Mouse (Mus musculus) gastrocnemius, adult 8-10 months (tissue): ENCODE data around the gene Sp7. TPM values are rescaled to one million over a fixed set of nuclear protein-coding genes. Genes with fewer than 3 reads are reported as not detected.

Experiments
- DNase-seq, 2 experiments: peaks; one replicate each; pipeline ENCODE4 v3.0.0; 2022; ENCODE audit warnings: low spot score in 2 of 2
- total RNA-seq, 4 experiments: library from RNA; stranded (reverse); gene quantifications; 2 replicates each; pipeline ENCODE4 v1.2.4; 2022

The Sp7 gene
- not detected for total RNA-seq

DNA sequence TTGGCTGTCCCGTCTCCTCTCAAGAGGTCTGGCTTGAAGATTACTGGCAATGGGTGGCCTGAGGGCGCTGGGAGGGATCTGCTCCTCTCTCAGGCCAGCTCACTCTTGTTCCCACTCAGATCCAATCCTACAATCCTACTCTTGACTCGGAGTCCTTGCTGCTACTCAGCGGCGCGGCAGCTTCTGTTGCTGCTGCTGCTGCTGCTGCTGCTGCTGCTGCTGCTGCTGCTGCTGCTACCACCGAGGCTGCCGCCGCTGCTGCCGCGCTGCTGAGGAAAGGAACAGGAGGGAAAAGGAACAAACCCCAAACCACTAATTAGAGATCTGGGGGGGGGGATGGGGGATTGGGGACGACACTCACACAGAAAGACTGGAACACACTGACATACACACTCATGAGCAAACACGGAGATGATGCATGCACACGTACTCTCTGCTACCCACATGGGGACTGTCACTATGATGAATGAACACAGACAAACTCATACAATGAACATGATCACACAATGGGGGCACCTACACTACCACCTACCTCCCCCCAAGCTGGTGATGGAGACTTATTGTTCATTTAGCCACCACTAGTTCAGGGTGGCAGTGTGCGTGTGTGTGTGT is at the start of gene Sp7:
Gene Sp7 (minus strand): TSS at position 450 of the 612 bp plus-strand sequence.
- DNase-seq: no peak

DNA sequence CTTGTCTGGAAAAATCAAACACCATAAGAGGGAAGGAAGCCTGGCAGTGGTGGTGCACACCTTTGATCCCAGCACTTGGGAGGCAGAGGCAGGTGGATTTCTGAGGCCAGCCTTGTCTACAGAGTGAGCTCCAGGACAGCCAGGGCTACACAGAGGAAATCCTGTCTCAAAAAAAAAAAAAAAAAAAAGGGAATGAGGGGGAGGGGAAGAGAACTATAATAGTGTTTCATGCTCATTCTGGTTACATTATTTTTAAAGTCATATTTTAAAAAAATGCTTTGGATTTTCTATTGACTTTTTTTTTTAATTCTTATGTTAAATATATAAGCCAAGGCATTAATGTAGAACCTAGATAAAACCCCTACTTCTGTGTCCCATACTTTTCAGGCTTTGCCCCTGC is 46.7 kb upstream of the Sp7 start:
- DNase-seq: no peak

DNA sequence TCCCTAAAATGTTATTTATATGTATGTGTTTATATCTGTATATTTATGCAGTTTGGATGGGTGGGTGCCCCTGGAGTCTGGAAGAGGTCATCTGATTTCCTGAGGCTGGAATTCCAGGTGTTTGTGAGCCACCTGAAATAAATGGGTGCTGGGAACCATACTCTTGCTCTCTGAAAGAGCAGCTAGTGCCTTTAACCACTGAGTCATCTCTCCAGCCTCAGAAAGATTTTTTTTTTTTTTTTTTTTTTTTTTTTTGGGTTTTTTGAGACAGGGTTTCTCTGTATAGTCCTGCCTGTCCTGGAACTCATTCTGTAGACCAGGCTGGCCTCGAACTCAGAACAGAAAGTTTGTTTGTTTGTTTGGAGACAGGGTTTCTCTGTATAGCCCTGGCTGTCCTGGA is 44.1 kb upstream of the Sp7 start:
- no peak for DNase-seq

GRCm38 (mm10) chr15:102409286-102409685 is 42.3 kb upstream of the Sp7 start:
- no peak for DNase-seq

DNA sequence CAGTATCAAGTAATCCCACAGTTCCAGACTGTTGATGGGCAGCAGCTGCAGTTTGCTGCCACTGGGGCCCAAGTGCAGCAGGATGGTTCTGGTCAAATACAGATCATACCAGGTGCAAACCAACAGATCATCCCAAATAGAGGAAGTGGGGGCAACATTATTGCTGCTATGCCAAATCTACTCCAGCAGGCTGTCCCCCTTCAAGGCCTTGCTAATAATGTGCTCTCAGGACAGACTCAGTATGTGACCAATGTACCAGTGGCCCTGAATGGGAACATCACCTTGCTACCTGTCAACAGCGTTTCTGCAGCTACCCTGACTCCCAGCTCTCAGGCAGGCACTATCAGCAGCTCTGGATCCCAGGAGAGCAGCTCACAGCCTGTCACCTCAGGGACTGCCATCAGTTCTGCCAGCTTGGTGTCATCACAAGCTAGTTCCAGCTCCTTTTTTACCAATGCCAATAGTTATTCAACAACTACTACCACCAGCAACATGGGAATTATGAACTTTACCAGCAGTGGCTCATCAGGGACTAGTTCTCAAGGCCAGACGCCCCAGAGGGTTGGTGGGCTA is 41.7 kb upstream of the Sp7 start:
- DNase-seq: no peak

DNA sequence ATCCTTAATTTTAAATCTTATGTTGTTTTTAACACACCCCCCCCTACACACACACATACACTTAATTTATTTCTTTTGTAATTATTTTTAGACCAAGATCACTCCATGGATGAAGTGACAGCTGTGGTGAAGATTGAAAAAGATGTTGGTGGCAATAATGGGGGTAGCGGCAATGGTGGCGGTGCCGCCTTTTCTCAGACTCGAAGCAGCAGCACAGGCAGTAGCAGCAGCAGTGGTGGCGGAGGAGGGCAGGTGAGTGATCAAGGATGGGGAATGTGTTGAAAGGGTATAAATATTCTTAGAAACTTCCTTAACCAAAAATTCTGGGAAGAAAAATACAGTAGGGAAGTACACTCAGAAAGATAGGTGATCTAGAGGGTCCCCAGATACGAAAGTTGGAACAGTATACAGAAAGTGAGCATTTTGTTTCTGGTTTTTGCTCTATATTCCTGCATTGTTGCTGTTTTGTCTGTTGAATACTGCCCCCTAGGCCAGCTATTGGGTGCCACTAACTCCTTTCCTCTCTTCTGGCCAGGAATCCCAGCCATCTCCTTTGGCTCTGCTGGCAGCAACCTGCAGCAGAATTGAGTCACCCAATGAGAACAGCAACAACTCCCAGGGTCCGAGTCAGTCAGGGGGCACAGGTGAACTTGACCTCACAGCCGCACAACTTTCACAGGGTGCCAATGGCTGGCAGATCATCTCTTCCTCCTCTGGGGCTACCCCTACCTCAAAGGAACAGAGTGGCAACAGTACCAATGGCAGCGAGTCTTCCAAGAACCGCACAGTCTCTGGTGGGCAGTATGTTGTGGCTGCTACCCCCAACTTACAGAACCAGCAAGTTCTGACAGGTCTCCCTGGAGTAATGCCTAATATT is 40.9 kb upstream of the Sp7 start:
- peak in 1 of 2 experiments; percentile 4 for DNase-seq

DNA sequence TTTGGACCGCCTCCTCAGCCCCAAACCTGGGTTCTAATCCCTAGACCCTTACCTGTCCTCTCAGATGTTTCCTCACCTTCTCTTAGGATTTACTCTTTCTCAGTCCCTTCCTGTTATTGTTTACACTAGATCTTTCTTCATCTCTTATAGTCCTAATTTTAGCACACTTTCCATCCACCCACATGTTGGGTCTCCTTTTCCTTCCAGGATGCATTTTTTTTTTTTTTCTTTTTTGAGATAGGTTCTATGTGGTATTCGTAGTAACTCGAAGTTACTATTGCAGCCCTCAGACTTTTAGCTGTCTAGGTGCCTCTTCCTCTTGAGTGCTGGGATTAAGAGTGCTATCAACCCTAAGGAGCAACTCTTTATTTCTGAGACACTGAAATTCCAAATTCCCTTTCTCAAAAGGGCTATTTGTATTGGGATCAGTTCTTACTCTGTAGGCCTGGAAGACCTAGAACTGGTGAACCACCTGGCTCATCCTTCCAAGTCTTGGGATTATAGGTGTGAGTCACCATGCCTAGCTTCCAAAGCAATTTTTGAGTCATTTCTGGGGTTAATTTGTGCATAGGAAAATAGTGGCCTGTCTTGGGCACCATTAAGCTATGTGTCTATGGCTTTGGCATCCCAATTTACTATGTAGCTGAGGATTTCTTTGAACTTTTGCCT is 40.1 kb upstream of the Sp7 start:
- DNase-seq: no peak

- DNase-seq: peak; percentile 76 to 85
These were observed 39.4 kb upstream of the Sp7 start for GRCm38 (mm10) chr15:102406196-102406911.

DNA sequence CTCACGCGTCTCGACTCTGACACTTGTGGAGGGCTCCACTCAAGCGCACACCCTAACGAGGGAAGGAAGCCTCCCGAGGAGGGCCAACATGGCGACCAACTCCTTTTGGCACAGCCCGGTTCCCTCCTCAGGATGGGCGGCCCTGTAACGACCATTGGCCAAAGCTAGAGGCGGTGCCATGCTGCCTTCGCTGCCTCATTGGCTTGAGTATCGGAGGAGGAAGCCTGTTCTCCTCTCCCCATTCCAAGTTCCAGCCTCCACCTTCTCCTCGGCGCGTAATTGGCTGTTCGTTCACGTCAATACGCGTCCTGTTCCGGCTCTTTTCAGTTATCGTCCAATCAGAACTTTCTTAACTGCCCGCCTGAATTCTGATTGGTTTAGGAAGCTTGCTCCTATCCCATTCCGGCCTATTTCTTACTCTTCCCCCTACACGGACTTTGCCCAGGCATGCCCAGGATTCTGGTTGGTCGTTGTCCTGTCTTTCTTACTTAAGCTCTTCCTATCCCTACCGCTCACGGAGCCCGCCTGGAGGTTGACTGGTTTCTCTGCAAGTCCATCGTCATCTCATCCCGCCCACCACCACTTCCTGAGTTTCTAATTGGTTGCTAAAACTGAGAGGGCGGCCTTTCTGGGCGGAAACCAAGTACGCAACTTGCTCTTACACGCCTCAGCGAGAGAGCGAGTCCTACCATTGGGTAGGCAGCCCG is 38.7 kb upstream of the Sp7 start, which contains the start of gene Sp1:
Gene Sp1 (plus strand): TSS at position 655 of the 707 bp plus-strand sequence.
- DNase-seq: peak; percentile 99

DNA sequence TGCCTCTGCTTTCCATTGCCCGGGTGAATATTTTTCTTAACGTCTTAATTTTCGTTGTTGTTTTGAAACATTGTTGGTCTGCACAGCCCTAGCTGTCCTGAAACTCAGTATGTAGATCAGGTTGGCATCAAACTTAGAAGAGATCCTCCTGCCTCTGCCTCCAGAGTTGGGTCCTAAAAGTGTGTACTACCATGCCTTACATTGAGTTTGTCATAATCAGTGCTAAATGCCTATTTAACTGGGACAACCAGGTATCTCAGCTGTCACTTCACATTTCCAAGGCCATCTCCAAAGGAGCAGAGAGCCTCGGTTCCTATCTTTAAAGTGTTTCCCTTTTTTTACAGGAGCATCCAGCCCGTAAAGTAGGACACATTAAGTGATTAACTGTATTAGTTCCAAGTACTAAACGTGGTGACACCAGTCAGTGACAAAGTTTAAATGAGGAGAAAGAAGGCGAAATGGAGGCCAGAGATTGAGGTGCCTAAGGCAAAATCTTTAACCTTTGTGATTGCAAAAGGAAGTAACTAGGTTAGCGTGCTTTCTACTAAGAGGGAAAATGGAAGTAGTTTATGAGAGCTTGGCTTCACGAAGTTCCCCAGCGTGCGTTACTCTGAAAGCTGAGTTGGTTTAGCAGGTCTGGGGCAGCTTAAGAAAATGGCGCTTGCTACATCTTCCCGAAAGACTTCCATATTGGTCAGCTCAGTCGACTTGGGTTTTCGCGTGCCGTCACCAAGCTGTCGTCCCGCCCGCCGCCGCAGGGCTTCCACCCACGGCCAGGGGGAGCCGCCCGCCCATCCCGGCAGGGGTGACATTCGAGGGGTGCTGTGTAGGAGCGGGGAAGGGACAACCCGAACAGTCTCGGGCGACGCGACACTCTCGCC is 37.9 kb upstream of the Sp7 start:
- DNase-seq: no peak

DNA sequence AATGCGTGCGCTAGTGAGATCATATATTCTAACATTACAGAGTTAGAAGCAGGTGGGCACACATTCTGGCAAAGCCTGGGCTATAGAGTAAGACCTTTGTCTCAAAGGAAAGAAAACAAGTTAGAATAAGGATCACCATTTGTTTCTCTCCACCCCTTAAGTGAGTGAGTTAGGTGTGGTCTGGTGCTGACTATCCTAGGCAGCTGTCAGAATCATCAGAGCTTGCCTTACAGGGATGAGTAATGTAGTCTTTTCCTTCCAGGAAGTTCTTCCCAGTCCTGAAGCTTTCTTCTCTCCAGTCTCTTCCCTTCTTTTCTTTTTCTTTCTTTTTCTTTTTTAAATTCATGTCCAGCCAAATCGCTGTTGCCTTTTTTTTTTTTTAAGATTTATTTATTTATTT is 35.2 kb upstream of the Sp7 start:
- DNase-seq: no peak

DNA sequence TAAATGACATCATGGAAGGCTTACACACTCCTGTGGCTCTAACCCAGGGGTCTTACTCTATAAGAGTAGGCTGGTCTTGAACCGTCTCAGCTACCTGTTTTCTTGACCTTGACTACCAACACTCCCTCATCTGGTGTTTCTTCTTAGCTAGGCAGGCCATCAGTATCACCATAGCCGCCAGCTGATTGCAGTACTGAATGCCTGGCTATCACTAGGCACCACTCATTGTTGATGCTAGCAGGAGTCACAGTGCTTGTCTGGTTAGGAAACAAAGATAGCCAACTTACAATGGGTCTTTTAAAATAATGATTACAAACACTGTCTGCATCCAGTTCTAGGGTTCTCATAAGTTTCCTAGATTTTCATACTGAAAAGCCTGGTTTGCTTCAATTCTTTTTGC is 34.3 kb upstream of the Sp7 start:
- no peak for DNase-seq

DNA sequence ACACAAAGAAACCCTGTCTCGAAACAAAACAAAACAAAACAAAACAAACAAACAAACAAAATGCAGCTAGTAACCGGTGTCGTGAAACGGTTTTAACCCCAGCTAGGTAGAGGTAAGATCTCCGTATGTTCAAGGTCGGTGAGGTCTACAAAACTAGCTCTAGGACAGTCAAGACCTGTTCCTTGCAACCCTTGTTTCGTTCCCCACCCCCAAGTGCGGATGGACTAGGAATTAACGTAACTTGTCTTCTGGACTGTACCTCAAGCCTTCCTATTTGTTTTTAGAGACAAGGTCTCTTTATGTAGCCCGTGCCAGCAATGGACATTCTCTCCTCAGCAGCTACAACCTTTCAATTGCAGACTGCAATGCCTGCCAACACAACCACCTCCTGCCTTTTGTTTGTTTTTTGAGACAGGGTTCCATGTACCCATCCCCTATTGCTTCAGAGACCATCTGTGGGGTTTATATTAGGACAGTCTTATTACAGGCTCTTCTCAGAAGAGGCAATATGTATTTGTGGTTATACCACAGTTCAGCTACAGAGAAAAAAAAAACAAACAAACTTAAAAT is 33.6 kb upstream of the Sp7 start:
- no peak for DNase-seq

- DNase-seq: peak; percentile 95 to 97
These were observed 32.5 kb upstream of the Sp7 start for GRCm38 (mm10) chr15:102399229-102400221.

DNA sequence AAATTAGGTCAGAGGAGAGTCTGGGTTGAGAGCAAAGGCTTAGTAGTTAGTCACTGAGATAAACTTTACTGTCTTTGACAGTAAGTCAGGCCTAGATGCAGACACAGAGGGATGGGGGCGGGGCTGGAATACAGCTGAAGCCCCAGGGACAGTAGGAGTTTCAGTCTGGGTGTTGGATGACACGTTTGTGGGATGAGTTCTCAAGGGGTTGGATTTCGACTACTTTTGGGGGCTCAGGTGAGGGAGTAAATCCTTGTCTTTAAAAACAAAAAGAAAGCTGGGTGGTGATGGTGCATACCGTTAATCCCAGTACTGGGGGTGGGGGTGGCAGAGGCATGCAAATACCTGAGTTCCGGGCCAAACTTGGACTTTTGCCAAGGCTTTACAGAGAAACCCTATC is 31.6 kb upstream of the Sp7 start:
- DNase-seq: no peak

GRCm38 (mm10) chr15:102395061-102395460 is 28.1 kb upstream of the Sp7 start:
- no peak for DNase-seq

DNA sequence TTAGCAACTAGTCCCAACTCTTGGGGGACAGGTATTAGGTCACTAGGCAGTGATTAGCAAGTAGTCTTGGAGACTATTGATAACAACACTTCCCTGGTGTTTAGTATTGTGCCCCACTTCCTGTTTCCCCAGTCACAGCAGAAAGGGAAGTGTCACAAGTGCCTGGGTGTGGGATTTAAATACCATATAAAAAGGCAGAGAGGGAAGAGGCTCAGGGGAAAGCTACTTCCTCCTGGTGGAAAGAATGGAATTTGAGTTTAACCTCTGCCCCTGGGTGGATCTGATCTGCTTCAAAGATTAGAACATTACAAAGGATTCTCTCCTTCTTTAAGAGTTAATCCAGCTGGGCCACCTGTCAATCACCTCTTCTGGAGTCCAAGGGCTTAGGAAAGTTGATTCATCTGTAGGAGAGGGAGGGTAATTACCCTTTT is 26.6 kb upstream of the Sp7 start:
- no peak for DNase-seq

DNA sequence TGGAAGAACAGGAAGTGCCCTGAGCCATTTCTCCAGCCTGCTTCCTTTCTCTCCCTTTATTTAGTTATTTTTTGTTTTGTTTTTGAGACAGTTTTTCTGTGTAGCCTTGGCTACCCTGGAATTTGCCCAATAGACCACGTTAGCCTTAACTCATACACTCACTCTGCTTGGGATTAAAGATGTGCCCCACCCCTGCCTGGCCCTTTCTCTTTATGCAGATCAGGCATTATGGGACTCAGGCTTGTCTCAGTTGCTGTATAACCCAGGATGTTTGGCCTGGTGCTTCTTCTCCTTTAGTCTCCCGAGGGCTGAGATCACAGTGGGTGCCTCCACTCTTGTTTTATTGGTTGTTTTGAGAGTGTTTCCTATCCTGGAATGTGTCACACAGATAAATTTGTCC is 25.5 kb upstream of the Sp7 start:
- DNase-seq: no peak
